Mouse (Mus musculus) lung, embryonic 14.5 days (tissue): ENCODE measurements around the gene Zfp113. TPM values are rescaled to one million over a fixed set of nuclear protein-coding genes. Genes with fewer than 3 reads are reported as not detected.

Experiments used
- ATAC-seq: fragments of 200-750 bp; cut with Nextera tagmentation; 2 replicates; pipeline ENCODE4 v1.8.0; 2017; ENCODE audit warnings: mild to moderate bottlenecking, moderate TSS enrichment, moderate library complexity; ENCODE audit not compliant: insufficient read depth
- DNase-seq: peaks from one replicate; pipeline ENCODE4 v3.0.0-alpha.2; 2015
- H3K27ac ChIP-seq: fragments of 300-500 bp; sonication (generic); 2 replicates; pipeline ENCODE4 v1.5.1; 2014; ENCODE audit warnings: low read depth, mild to moderate bottlenecking, moderate library complexity
- H3K27me3 ChIP-seq: fragments of 300-500 bp; sonication (generic); 2 replicates; pipeline ENCODE4 v1.6.1; 2014; ENCODE audit warnings: low read length, control low read depth; ENCODE audit not compliant: insufficient read depth
- H3K36me3 ChIP-seq: fragments of 300-500 bp; sonication (generic); 2 replicates; pipeline ENCODE4 v1.6.1; 2014; ENCODE audit warnings: control low read depth; ENCODE audit not compliant: insufficient read depth
- H3K4me1 ChIP-seq: fragments of 300-500 bp; sonication (generic); 2 replicates; pipeline ENCODE4 v1.6.1; 2014; ENCODE audit warnings: antibody characterized with exemption, control low read depth; ENCODE audit not compliant: insufficient read depth
- H3K4me2 ChIP-seq: fragments of 300-500 bp; sonication (generic); 2 replicates; pipeline ENCODE4 v1.6.1; 2014; ENCODE audit warnings: mild to moderate bottlenecking
- H3K4me3 ChIP-seq: fragments of 300-500 bp; sonication (generic); 2 replicates; pipeline ENCODE4 v1.5.1; 2014; ENCODE audit warnings: low read depth, low read length
- H3K9ac ChIP-seq: fragments of 300-500 bp; sonication (generic); 2 replicates; pipeline ENCODE4 v1.6.1; 2014
- H3K9me3 ChIP-seq: fragments of 300-500 bp; sonication (generic); 2 replicates; pipeline ENCODE4 v1.6.1; 2016; ENCODE audit warnings: low read depth, low read length, control low read depth
- CTCF ChIP-seq: IDR thresholded peaks from 2 replicates; pipeline ENCODE4 v1.5.1; 2016; ENCODE audit warnings: antibody characterized with exemption, low read depth
- WGBS: fragments of 180-500 bp; shearing (Covaris S2); extraction: QIAGEN DNeasy Blood & Tissue Kit; methylation state at CpG from one replicate; pipeline ENCODE4 v1.1.7; 2014; 5-methylcytosine and 5-hydroxymethylcytosine counted together
- polyA plus RNA-seq: library from polyadenylated mRNA; unstranded; fragments of >200 nt; fragmentation: Nextera tagmentation; extraction: Ambion mirVana; gene quantifications from 2 replicates; pipeline ENCODE4 v1.2.1, GENCODE M21; 2014

Gene Zfp113
- polyA plus RNA-seq, 1 experiment from 2014 or later, result 16.6 TPM

DNA sequence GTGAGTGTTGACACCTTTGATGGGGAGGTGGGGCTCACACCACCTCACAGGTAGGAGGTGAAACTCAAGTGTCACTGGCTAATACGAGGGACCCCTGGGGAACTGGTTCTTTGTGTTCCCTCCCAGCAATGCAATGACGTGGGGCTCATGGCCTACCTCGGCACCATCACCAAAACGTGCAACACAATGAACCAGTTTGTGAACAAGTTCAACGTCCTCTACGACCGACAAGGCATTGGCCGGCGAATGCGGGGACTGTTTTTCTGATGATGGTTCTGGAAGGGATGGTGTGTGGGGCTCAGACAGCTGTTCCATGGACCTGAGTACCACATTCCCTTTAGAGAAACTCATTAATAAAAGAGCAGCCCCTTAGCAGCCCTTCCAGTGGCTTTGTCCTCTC is 8.1 kb upstream of the Zfp113 start:
- TF ChIP-seq CTCF, result no peak
- 0 out of 2 replicates have a peak, but pooled peaks cover 2% of the 10 kb centered on the region for H3K4me1 ChIP-seq
- H3K9me3 ChIP-seq, result no peaks in the 10 kb centered on the region
- H3K9ac ChIP-seq, result no peak overlapping the region
- H3K27ac ChIP-seq, result no peak overlapping the region
- ATAC-seq (no peak), DNase-seq (no peak)
- no peak overlapping the region for H3K4me2 ChIP-seq
- WGBS, result 63% methylated on average over 10 of the region's 10 CpGs
- H3K27me3 ChIP-seq, result no peaks in the 10 kb centered on the region
- no peak overlapping the region for H3K4me3 ChIP-seq
- H3K36me3 ChIP-seq, result peaks cover 65% of the 10 kb centered on the region

DNA sequence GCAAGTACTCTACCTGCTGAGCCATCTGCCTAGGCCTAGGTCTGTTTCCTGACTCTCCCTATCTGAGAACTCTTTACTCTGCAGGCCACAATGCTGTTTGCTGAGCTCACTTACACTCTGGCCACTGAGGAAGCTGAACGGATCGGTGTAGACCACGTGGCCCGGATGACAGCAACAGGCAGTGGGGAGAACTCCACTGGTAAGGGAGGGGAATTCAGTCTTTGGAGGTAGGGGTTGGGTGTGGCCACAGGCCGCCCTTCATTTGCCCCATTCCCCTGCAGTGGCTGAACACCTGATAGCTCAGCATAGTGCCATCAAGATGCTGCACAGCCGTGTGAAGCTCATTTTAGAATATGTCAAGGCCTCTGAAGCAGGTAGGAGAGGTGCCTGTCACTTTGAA is 7.5 kb upstream of the Zfp113 start:
- Histone ChIP-seq H3K27ac (no peak overlapping the region), H3K4me2 (no peak overlapping the region), H3K4me3 (no peak overlapping the region), H3K4me1 (0 out of 2 replicates have a peak, but pooled peaks cover 2% of the 10 kb centered on the region), H3K9ac (no peak overlapping the region), H3K36me3 (peaks cover 59% of the 10 kb centered on the region), H3K27me3 (no peaks in the 10 kb centered on the region), H3K9me3 (no peaks in the 10 kb centered on the region)
- WGBS, result 58% methylated on average over 6 of the region's 6 CpGs
- DNase-seq (no peak), ATAC-seq (no peak)
- no peak for TF ChIP-seq CTCF

DNA sequence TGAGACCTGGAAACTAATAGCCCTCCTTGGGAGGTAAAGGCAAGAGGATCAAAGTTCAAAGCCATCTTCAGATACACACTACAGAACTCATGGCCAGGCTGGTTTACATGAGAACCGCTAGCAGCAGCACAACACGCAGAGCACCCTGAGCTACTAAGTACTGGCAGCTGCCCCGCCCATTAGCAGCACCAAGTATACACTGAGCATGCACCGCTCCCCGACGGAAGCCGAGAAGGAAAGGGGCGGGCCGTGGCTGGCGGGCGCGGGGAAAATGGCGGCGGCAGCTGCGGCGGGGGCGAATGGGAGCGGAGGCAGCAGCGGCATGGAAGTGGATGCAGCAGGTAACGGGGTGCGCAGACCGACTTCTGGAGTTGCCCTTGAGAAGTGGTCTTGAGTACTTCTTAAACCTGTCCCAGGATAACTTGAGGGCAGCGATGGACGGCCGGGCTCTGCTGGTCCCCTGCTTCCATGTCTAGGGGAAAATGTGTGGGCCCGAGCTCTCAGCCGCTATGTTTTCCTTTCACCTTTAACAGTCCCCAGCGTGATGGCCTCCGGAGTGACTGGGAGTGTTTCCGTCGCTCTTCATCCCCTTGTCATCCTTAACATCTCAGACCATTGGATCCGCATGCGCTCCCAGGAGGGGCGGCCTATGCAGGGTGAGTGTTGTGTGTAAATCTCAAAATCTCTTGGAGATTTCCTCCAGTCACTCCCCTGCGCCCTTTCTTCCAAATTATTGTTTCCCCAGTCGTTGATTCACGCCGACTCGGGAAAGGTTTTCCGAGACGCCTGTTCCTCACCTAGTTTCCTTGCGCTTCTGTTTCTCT is 5.5 kb upstream of the Zfp113 start, which contains the start of gene Cops6:
Gene Cops6, plus strand, starts transcription at position 230 of the 824 bp plus-strand sequence.
- Histone ChIP-seq H3K36me3 (peaks cover 39% of the 10 kb centered on the region), H3K9ac (peak within 1 kb of the TSS; percentile 79), H3K27ac (peak within 1 kb of the TSS; percentile 56; the same call in 1 of the 2 replicates), H3K27me3 (no peaks in the 10 kb centered on the region), H3K9me3 (no peaks in the 10 kb centered on the region), H3K4me2 (peak within 1 kb of the TSS; percentile 85), H3K4me3 (peak within 1 kb of the TSS; percentile 82), H3K4me1 (0 out of 2 replicates have a peak, but pooled peaks cover 2% of the 10 kb centered on the region)
- WGBS, result under 1% methylated on average over 41 of the region's 42 CpGs
- TF ChIP-seq CTCF, result no peak
- DNase-seq, result peak; percentile 95
- peak; percentile 98 for ATAC-seq

DNA sequence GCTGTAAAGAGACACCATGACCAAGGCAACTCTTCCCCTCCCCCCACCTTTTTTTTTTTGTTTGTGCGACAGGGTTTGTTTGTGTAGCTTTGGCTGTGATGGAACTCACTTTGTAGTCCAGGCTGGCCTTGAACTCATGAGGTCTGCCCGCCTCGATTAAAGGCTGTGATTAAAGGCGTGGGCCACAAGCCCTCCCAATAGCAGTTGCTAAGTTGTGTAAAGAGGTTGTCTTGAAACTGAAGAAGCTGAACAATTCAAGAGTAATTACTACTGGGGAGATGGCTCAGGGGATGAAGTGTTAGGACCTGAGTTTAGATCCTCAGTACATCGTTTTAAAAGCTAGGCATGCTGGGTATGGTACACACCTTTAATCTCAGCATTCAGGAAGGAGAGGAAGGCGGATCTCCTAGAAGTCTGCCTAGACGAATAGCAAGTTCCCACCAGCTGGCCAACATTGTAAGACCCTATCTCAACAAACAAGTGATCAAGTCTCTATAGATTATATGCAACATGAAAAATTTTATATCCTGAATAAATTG is 4.7 kb upstream of the Zfp113 start:
- Histone ChIP-seq H3K4me3 (peak overlapping the region; percentile 82), H3K27me3 (no peaks in the 10 kb centered on the region), H3K9ac (peak overlapping the region; percentile 79; the same call in 1 of the 2 replicates), H3K36me3 (peaks cover 32% of the 10 kb centered on the region), H3K27ac (no peak overlapping the region), H3K4me2 (peak overlapping the region; percentile 85), H3K9me3 (no peaks in the 10 kb centered on the region), H3K4me1 (0 out of 2 replicates have a peak, but pooled peaks cover 2% of the 10 kb centered on the region)
- TF ChIP-seq CTCF, result no peak
- ATAC-seq, result no peak
- 59% methylated on average over 7 of the region's 7 CpGs for whole genome bisulfite sequencing
- DNase-seq, result no peak

DNA sequence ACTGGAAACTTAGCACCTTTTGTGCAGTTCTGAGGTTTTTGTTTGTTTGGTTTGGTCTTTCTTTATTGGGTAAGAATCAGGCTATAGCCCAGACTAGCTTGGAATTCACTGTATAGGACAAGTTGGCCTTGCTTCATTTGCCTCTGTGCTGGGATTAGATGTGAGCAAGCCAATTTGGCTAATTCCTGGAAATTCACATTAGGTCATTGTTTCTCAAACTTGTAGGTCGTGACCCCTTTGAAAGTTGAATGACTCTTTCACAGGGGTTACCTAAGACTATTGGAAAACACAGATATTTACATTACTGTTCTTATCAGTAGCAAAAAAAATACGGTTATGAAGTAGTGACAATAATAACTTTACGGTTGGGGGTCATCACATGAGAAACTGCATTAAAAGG is 1.2 kb downstream of the Zfp113 start:
- no peak for TF ChIP-seq CTCF
- Histone ChIP-seq H3K27ac (no peak overlapping the region), H3K9ac (0 out of 2 replicates have a peak overlapping the region, but pooled peaks have one; percentile 81), H3K4me2 (peak overlapping the region; percentile 66), H3K36me3 (peaks cover 28% of the 10 kb centered on the region), H3K9me3 (no peaks in the 10 kb centered on the region), H3K4me3 (peak overlapping the region; percentile 73), H3K27me3 (no peaks in the 10 kb centered on the region), H3K4me1 (no peaks in the 10 kb centered on the region)
- DNase-seq, result no peak
- 59% methylated on average over 3 of the region's 3 CpGs for WGBS
- no peak for ATAC-seq

DNA sequence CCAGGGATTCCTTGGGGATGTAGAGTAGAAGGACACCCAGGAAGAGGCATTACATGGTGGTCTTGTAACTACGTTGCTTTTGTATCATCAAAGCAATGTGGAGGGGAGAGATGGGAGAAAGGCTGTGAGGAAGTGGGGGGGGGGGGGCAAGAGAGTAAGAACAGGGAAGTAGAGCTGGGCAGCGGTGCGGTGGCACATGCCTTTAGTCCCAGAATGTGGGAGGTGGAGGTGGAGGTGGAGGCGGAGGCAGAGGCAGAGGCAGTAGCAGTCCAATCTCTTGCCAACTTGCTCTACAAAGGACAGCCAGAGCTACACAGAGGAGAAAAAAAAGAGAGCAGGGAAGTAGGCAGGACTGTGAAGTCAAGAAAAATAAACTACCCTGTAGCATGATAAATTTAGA is 17.0 kb downstream of the Zfp113 start:
- TF ChIP-seq CTCF, result no peak
- no peak overlapping the region for H3K9ac ChIP-seq
- H3K4me1 ChIP-seq, result no peaks in the 10 kb centered on the region
- peaks cover 26% of the 10 kb centered on the region for H3K36me3 ChIP-seq
- H3K27ac ChIP-seq, result no peak overlapping the region
- 55% methylated on average over 4 of the region's 4 CpGs for WGBS
- H3K4me2 ChIP-seq, result no peak overlapping the region
- no peaks in the 10 kb centered on the region for H3K27me3 ChIP-seq
- H3K4me3 ChIP-seq, result no peak overlapping the region
- H3K9me3 ChIP-seq, result no peaks in the 10 kb centered on the region
- DNase-seq (no peak), ATAC-seq (no peak)

DNA sequence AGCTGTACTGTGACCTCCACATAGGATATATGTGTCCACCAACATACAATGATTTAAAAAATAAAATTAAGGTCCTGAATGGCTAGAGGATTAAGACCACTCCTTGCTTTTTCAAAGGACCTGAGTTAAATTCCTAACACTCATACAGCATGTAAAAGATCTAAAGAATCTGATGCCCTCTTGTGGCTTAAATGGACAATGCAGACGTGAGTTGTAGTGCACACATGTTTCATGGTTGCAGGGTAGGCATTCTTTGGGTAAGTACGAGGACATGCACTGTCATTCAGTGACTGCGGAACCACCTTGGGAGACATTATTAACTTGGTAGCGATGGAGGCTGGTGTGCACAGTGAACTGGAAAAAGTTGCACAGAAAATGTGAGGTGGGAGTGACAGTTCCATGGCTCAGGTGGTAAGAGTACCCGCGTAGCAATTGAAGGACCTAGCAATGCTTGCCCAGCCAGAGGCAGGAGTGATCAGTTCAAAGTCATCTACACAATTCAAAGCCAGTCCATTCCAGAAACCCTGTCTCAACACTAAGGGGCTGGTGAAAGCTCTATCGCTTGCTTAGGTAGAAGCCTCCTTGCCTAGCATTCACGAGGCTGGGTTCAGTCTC is 17.5 kb downstream of the Zfp113 start:
- 49% methylated on average over 8 of the region's 8 CpGs for WGBS
- TF ChIP-seq CTCF, result peak; percentile 73
- no peaks in the 10 kb centered on the region for H3K4me1 ChIP-seq
- H3K27me3 ChIP-seq, result no peaks in the 10 kb centered on the region
- no peak overlapping the region for H3K4me2 ChIP-seq
- H3K27ac ChIP-seq, result no peak overlapping the region
- H3K9me3 ChIP-seq, result no peaks in the 10 kb centered on the region
- ATAC-seq, result peak; percentile 70; the same call in 1 of the 2 replicates
- no peak overlapping the region for H3K9ac ChIP-seq
- no peak overlapping the region for H3K4me3 ChIP-seq
- peak; percentile 87 for DNase-seq
- H3K36me3 ChIP-seq, result peaks cover 26% of the 10 kb centered on the region
